Mouse (Mus musculus): ENCODE measurements around the gene Prtg.

GRCm38 (mm10) chr9:72791213-72791582, 15.5 kb upstream of the Prtg start:
- no peak for TF ChIP-seq EP300 (optimal IDR thresholded peaks at IDR 0.05)
- TF ChIP-seq CTCF (IDR thresholded peaks at IDR 0.05; ENCODE audit: low read depth): no peak

All from stomach, postnatal 0 days (tissue).